Mouse (Mus musculus) lung, postnatal 0 days (tissue): ENCODE measurements around the gene Jdp2.

Experiments
- CTCF ChIP-seq: IDR thresholded peaks from 2 replicates; pipeline ENCODE4 v1.5.1; 2016; ENCODE audit warnings: antibody characterized with exemption, mild to moderate bottlenecking
- EP300 ChIP-seq: IDR thresholded peaks from 2 replicates; pipeline ENCODE4 v1.6.1; 2016; ENCODE audit warnings: antibody characterized with exemption, mild to moderate bottlenecking, control low read depth

DNA sequence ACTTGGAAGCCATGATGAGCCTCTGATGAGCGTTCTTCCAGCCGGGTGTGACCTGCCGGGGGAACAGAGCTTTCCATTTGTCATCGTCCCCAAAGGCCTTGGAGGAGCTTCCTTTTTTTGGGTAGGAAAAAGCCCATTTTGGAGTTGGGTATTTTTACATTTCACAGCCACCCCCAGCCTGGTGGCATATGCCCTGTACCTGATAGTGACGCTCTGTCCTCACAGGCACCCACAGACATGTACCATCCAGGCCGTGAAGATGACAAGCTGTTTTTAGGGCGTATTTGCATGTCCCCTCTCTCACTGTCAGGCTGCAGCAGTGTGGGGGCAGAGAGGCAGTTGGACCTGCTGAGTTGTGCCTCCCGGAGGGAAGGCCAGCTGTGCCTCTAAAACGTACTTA, 11.3 kb downstream of the Jdp2 start:
- TF ChIP-seq CTCF: no peak
- no peak for TF ChIP-seq EP300
